Comparison of ENCODE assay signal across 8 mouse cellular contexts in genomic region chr19:30427484-30427883, GRCm38 (mm10).
DNase-seq lines count a peak whose midpoint lies in the region; ATAC-seq and TF ChIP-seq lines count a peak whose summit lies in the region.

No protein-coding gene starts in this region.

- no peak overlapping the region for H3K4me2 ChIP-seq in liver, postnatal 0 days (ENCODE audit: low read depth, low read length)

- H3K9ac ChIP-seq in liver, postnatal 0 days (replicated peaks): no peak overlapping the region

- intact Hi-C loops in gastrocnemius, adult 2 months (cut with DNase I): loop anchor here (5.0 kb wide), 1 partner anchor 125 kb away; no protein-coding TSS in a partner anchor
- intact Hi-C loops in left cerebral cortex, postnatal 4 days (cut with DNase I): no loop called here

- H3K27me3 ChIP-seq in liver, postnatal 0 days (ENCODE audit: insufficient read depth, low read length): no peaks in the 10 kb centered on the region

- no peak for ATAC-seq in liver, postnatal 0 days
- no peak for ATAC-seq in frontal cortex, adult (ENCODE audit: low TSS enrichment)

- no peaks in the 10 kb centered on the region for H3K36me3 ChIP-seq in liver, postnatal 0 days (replicated peaks; ENCODE audit: insufficient read depth, low read length)

- WGBS in liver, postnatal 0 days (ENCODE audit: insufficient replicate concordance): 11% methylated on average over 2 of the region's 2 CpGs

- H3K9me3 ChIP-seq in liver, postnatal 0 days (ENCODE audit: low read length): no peaks in the 10 kb centered on the region

- no peak overlapping the region for H3K4me3 ChIP-seq in gastrocnemius, adult 2 months
- H3K4me3 ChIP-seq in liver, postnatal 0 days (ENCODE audit: low read depth, low read length): no peak overlapping the region

- peak; percentile 18 for DNase-seq in gastrocnemius, adult 2 months
- DNase-seq in gastrocnemius, postnatal 25 days: no peak
- peak; percentile 51 for DNase-seq in left cerebral cortex, postnatal 4 days
- DNase-seq in left cerebral cortex, adult 9 months (ENCODE audit: low spot score in 2 of 2): no peak
- peak; percentile 23 for DNase-seq in ZHBTc4 (ENCODE audit: low read depth, low spot score)
- peak; percentile 34 for DNase-seq in liver, postnatal 0 days
- DNase-seq in gastrocnemius, postnatal 4 days (ENCODE audit: low spot score in 2 of 2): no peak

- TF ChIP-seq EP300 in liver, postnatal 0 days (IDR thresholded peaks at IDR 0.05; ENCODE audit: low read depth): no peak

- H3K27ac ChIP-seq in gastrocnemius, adult 2 months: no peak overlapping the region
- no peak overlapping the region for H3K27ac ChIP-seq in liver, postnatal 0 days (ENCODE audit: low read depth)

- 0 out of 2 replicates have a peak, but pooled peaks cover 4% of the 10 kb centered on the region for H3K4me1 ChIP-seq in liver, postnatal 0 days (ENCODE audit: insufficient read depth)

- TF ChIP-seq CTCF in gastrocnemius, adult 2 months (IDR thresholded peaks at IDR 0.05): peak; percentile 45
- TF ChIP-seq CTCF in liver, postnatal 0 days (IDR thresholded peaks at IDR 0.05; ENCODE audit: low read depth): peak; percentile 40

Comparison
In these comparisons a context has a peak if more than half of its experiments do, and no peak if none do; other contexts are left out.
1. DNase-seq: peak in gastrocnemius, adult 2 months (single experiment), left cerebral cortex, postnatal 4 days (single experiment), ZHBTc4 (single experiment) and liver, postnatal 0 days (single experiment); none in gastrocnemius, postnatal 25 days (single experiment), left cerebral cortex, adult 9 months (0 of 2) and gastrocnemius, postnatal 4 days (0 of 2).